Mouse (Mus musculus): Measurements from ENCODE around the gene Ap2s1. TPM values are rescaled to one million over a fixed set of nuclear protein-coding genes. Genes with fewer than 3 reads are reported as not detected.

The Ap2s1 gene
- polyA plus RNA-seq (2017; shearing (Covaris generic)): 236 TPM

GRCm38 (mm10) chr7:16738073-16738696, at the start of gene Ap2s1:
Gene Ap2s1, plus strand, starts transcription at chr7:16738410.

GRCm38 (mm10) chr7:16721629-16722028, 16.6 kb upstream of the Ap2s1 start, which contains the start of gene Ceacam9:
Gene Ceacam9, plus strand, starts transcription at chr7:16721929.

GRCm38 (mm10) chr7:16780825-16781554, 42.8 kb downstream of the Ap2s1 start, which contains the start of gene Slc1a5:
Gene Slc1a5, plus strand, starts transcription at chr7:16781340.

Other genes starting within 250 kb of the Ap2s1 start
- 3.4 TPM for gene Arhgap35, start 123.4 kb upstream of the Ap2s1 start, polyA plus RNA-seq (2017; shearing (Covaris generic))
- gene Ceacam15, start 62.7 kb upstream of the Ap2s1 start, polyA plus RNA-seq (2017; shearing (Covaris generic)): 1.4 TPM
- not detected for gene Ceacam9, start 16.5 kb upstream of the Ap2s1 start, polyA plus RNA-seq (2017; shearing (Covaris generic))
- 56.6 TPM for gene Slc1a5, start 42.9 kb downstream of the Ap2s1 start, polyA plus RNA-seq (2017; shearing (Covaris generic))
- gene Strn4, start 77.5 kb downstream of the Ap2s1 start, polyA plus RNA-seq (2017; shearing (Covaris generic)): 14.1 TPM
- gene Fkrp, start 78.3 kb downstream of the Ap2s1 start, polyA plus RNA-seq (2017; shearing (Covaris generic)): 3.7 TPM
- 247 TPM for gene Prkd2, start 104.5 kb downstream of the Ap2s1 start, polyA plus RNA-seq (2017; shearing (Covaris generic))
- not detected for gene Dact3, start 136.9 kb downstream of the Ap2s1 start, polyA plus RNA-seq (2017; shearing (Covaris generic))
- gene Gng8, start 153.4 kb downstream of the Ap2s1 start, polyA plus RNA-seq (2017; shearing (Covaris generic)): not detected
- 7.3 TPM for gene Ptgir, start 168.1 kb downstream of the Ap2s1 start, polyA plus RNA-seq (2017; shearing (Covaris generic))
- 73.4 TPM for gene Calm3, start 185.7 kb downstream of the Ap2s1 start, polyA plus RNA-seq (2017; shearing (Covaris generic))
- not detected for gene Pnmal2, start 206.3 kb downstream of the Ap2s1 start, polyA plus RNA-seq (2017; shearing (Covaris generic))
- not detected for gene Pnmal1, start 221.3 kb downstream of the Ap2s1 start, polyA plus RNA-seq (2017; shearing (Covaris generic))
- gene Gm42372, start 244.7 kb downstream of the Ap2s1 start, polyA plus RNA-seq (2017; shearing (Covaris generic)): 4.1 TPM

Data from CD4-positive, CD25-positive, alpha-beta regulatory T cell, adult 9 weeks (primary cell).